Mouse (Mus musculus) olfactory bulb, adult 2 months (tissue): ENCODE data around the gene Yaf2.

Source experiments
- CTCF ChIP-seq: fragments of 200-500 bp; IDR thresholded peaks from 2 replicates; pipeline ENCODE4 v1.5.1; 2012; ENCODE audit warnings: low read depth, mild to moderate bottlenecking, low read length, moderate library complexity; ENCODE audit not compliant: insufficient read depth
- POLR2A ChIP-seq: fragments of 200-500 bp; IDR thresholded peaks from 2 replicates; pipeline ENCODE4 v1.6.1; 2012; ENCODE audit warnings: mild to moderate bottlenecking, low read depth, low read length, moderate library complexity; ENCODE audit not compliant: insufficient read depth

- no peak for TF ChIP-seq POLR2A
- TF ChIP-seq CTCF: no peak
Observed at GRCm38 (mm10) chr15:93375696-93376095, 39.0 kb upstream of the Yaf2 start.
